Mouse (Mus musculus): Measurements from ENCODE around the gene Zfp827. TPM values are rescaled to one million over a fixed set of nuclear protein-coding genes. Genes with fewer than 3 reads are reported as not detected.
A peak's percentile ranks its signal among the peaks of the same experiment; 100 is the strongest.

The Zfp827 gene
- polyA plus RNA-seq, 1 experiment = 28.8 TPM

GRCm38 (mm10) chr8:79080096-79080739 lies 52.0 kb downstream of the Zfp827 start:
- H3K27ac ChIP-seq (ENCODE audit: insufficient read depth, low read length) = no peak overlapping the region
- peaks cover 16% of the 10 kb centered on the region for H3K4me1 ChIP-seq (ENCODE audit: control insufficient read depth, insufficient read depth, low read length)
- no peak overlapping the region for H3K4me3 ChIP-seq (ENCODE audit: insufficient read depth, low read length)
- no peak for TF ChIP-seq POLR2A (IDR thresholded peaks at IDR 0.05; ENCODE audit: low read depth, low read length)
- no peak for TF ChIP-seq CTCF (IDR thresholded peaks at IDR 0.05; ENCODE audit: borderline replicate concordance, insufficient read depth, low read length)

- no peak overlapping the region for H3K27ac ChIP-seq (ENCODE audit: insufficient read depth, low read length)
- no peak overlapping the region for H3K4me3 ChIP-seq (ENCODE audit: insufficient read depth, low read length)
- TF ChIP-seq POLR2A (IDR thresholded peaks at IDR 0.05; ENCODE audit: low read depth, low read length) (no peak), CTCF (IDR thresholded peaks at IDR 0.05; ENCODE audit: borderline replicate concordance, insufficient read depth, low read length) (no peak)
- peaks cover 16% of the 10 kb centered on the region for H3K4me1 ChIP-seq (ENCODE audit: control insufficient read depth, insufficient read depth, low read length)
Measured at GRCm38 (mm10) chr8:79081333-79081732, 53.1 kb downstream of the Zfp827 start.

- H3K4me1 ChIP-seq (ENCODE audit: control insufficient read depth, insufficient read depth, low read length) = peaks cover 16% of the 10 kb centered on the region
- no peak overlapping the region for H3K27ac ChIP-seq (ENCODE audit: insufficient read depth, low read length)
- no peak overlapping the region for H3K4me3 ChIP-seq (ENCODE audit: insufficient read depth, low read length)
- TF ChIP-seq POLR2A (IDR thresholded peaks at IDR 0.05; ENCODE audit: low read depth, low read length) (no peak), CTCF (IDR thresholded peaks at IDR 0.05; ENCODE audit: borderline replicate concordance, insufficient read depth, low read length) (no peak)
Measured at GRCm38 (mm10) chr8:79081955-79082354, 53.7 kb downstream of the Zfp827 start.

- Histone ChIP-seq H3K4me1 (ENCODE audit: control insufficient read depth, insufficient read depth, low read length) (peaks cover 12% of the 10 kb centered on the region), H3K4me3 (ENCODE audit: insufficient read depth, low read length) (no peak overlapping the region)
- no peak for TF ChIP-seq POLR2A (IDR thresholded peaks at IDR 0.05; ENCODE audit: low read depth, low read length)
- TF ChIP-seq CTCF (IDR thresholded peaks at IDR 0.05; ENCODE audit: borderline replicate concordance, insufficient read depth, low read length) = no peak
Measured at GRCm38 (mm10) chr8:79083461-79084358, 55.5 kb downstream of the Zfp827 start.

GRCm38 (mm10) chr8:79084359-79084820 lies 56.2 kb downstream of the Zfp827 start:
- TF ChIP-seq POLR2A (IDR thresholded peaks at IDR 0.05; ENCODE audit: low read depth, low read length) (no peak), CTCF (IDR thresholded peaks at IDR 0.05; ENCODE audit: borderline replicate concordance, insufficient read depth, low read length) (no peak)
- Histone ChIP-seq H3K27ac (ENCODE audit: insufficient read depth, low read length) (no peak overlapping the region), H3K4me1 (ENCODE audit: control insufficient read depth, insufficient read depth, low read length) (peaks cover 12% of the 10 kb centered on the region), H3K4me3 (ENCODE audit: insufficient read depth, low read length) (no peak overlapping the region)

More at GRCm38 (mm10) chr8:79083461-79084358, 55.5 kb downstream of the Zfp827 start:
- H3K27ac ChIP-seq (ENCODE audit: insufficient read depth, low read length) = no peak overlapping the region

GRCm38 (mm10) chr8:79094422-79094821 lies 66.2 kb downstream of the Zfp827 start:
- TF ChIP-seq CTCF (IDR thresholded peaks at IDR 0.05; ENCODE audit: borderline replicate concordance, insufficient read depth, low read length) = no peak
- no peak for TF ChIP-seq POLR2A (IDR thresholded peaks at IDR 0.05; ENCODE audit: low read depth, low read length)

GRCm38 (mm10) chr8:79095162-79095561 lies 66.9 kb downstream of the Zfp827 start:
- TF ChIP-seq CTCF (IDR thresholded peaks at IDR 0.05; ENCODE audit: borderline replicate concordance, insufficient read depth, low read length) (no peak), POLR2A (IDR thresholded peaks at IDR 0.05; ENCODE audit: low read depth, low read length) (no peak)

More at GRCm38 (mm10) chr8:79094422-79094821, 66.2 kb downstream of the Zfp827 start:
- peaks cover 8% of the 10 kb centered on the region for H3K4me1 ChIP-seq (ENCODE audit: control insufficient read depth, insufficient read depth, low read length)
- H3K27ac ChIP-seq (ENCODE audit: insufficient read depth, low read length) = no peak overlapping the region
- no peak overlapping the region for H3K4me3 ChIP-seq (ENCODE audit: insufficient read depth, low read length)

GRCm38 (mm10) chr8:79096970-79097369 lies 68.7 kb downstream of the Zfp827 start:
- no peak for TF ChIP-seq POLR2A (IDR thresholded peaks at IDR 0.05; ENCODE audit: low read depth, low read length)
- no peak for TF ChIP-seq CTCF (IDR thresholded peaks at IDR 0.05; ENCODE audit: borderline replicate concordance, insufficient read depth, low read length)
- H3K27ac ChIP-seq (ENCODE audit: insufficient read depth, low read length) = peak overlapping the region; percentile 20; the same call in 1 of the 2 replicates
- H3K4me3 ChIP-seq (ENCODE audit: insufficient read depth, low read length) = no peak overlapping the region
- H3K4me1 ChIP-seq (ENCODE audit: control insufficient read depth, insufficient read depth, low read length) = peaks cover 8% of the 10 kb centered on the region

More at GRCm38 (mm10) chr8:79095162-79095561, 66.9 kb downstream of the Zfp827 start:
- Histone ChIP-seq H3K4me1 (ENCODE audit: control insufficient read depth, insufficient read depth, low read length) (peaks cover 8% of the 10 kb centered on the region), H3K4me3 (ENCODE audit: insufficient read depth, low read length) (no peak overlapping the region), H3K27ac (ENCODE audit: insufficient read depth, low read length) (no peak overlapping the region)

GRCm38 (mm10) chr8:79102707-79103106 lies 74.5 kb downstream of the Zfp827 start:
- H3K27ac ChIP-seq (ENCODE audit: insufficient read depth, low read length) = peak overlapping the region; percentile 68
- no peak overlapping the region for H3K4me3 ChIP-seq (ENCODE audit: insufficient read depth, low read length)
- TF ChIP-seq CTCF (IDR thresholded peaks at IDR 0.05; ENCODE audit: borderline replicate concordance, insufficient read depth, low read length) (no peak), POLR2A (IDR thresholded peaks at IDR 0.05; ENCODE audit: low read depth, low read length) (no peak)
- H3K4me1 ChIP-seq (ENCODE audit: control insufficient read depth, insufficient read depth, low read length) = peaks cover 27% of the 10 kb centered on the region

Data from embryonic fibroblast, embryonic 13.5 days (primary cell).